ENCODE assay signal across 8 mouse cellular contexts in the genomic region with DNA sequence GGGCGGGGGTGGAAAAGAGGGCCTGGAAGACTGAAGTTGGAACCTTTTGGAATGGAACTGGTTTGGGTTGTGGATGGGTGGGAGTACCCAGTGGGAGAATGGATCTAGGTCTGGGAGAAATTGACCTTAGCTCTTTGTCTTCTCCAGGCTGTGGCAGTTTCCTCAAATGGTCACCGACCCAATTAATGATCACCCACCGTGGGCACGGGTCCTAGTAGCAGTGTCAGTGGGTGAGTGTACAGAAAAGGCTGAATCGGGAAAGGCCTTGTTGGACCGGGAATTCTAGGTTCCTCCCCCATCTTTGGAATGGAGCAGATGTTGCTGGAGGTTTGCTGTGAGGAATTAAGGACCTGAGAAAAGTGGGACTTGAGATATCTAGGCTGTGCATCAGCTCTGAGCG. TPM values are rescaled to one million over a fixed set of nuclear protein-coding genes. Genes with fewer than 3 reads are reported as not detected.
DNase-seq lines count a peak whose midpoint lies in the region; ATAC-seq and TF ChIP-seq lines count a peak whose summit lies in the region.

No protein-coding gene starts in this region.

- peak overlapping the region; percentile 63 for H3K4me3 ChIP-seq in heart, embryonic 16.5 days (ENCODE audit: low read length)
- H3K4me3 ChIP-seq in bone marrow, adult 2 months (replicated peaks; ENCODE audit: control insufficient read depth, low read depth, low read length), result peak overlapping the region; percentile 48
- H3K4me3 ChIP-seq in forebrain, postnatal 0 days (ENCODE audit: low read depth, low read length), result no peak overlapping the region
- H3K4me3 ChIP-seq in liver, embryonic 16.5 days (ENCODE audit: low read depth, low read length), result peak overlapping the region; percentile 56

- H3K36me3 ChIP-seq in heart, embryonic 16.5 days (ENCODE audit: control insufficient read depth, insufficient read depth), result peaks cover 16% of the 10 kb centered on the region
- H3K36me3 ChIP-seq in forebrain, postnatal 0 days (ENCODE audit: insufficient read depth), result peaks cover 10% of the 10 kb centered on the region
- peaks cover 27% of the 10 kb centered on the region for H3K36me3 ChIP-seq in liver, embryonic 16.5 days (ENCODE audit: control insufficient read depth, insufficient read depth)

- peaks cover 15% of the 10 kb centered on the region for H3K4me1 ChIP-seq in heart, embryonic 16.5 days (ENCODE audit: control insufficient read depth, insufficient read depth, low read length)
- no peaks in the 10 kb centered on the region; the same call in 1 of the 2 replicates for H3K4me1 ChIP-seq in bone marrow, adult 2 months (ENCODE audit: control insufficient read depth, insufficient read depth, low read length)
- no peaks in the 10 kb centered on the region for H3K4me1 ChIP-seq in forebrain, postnatal 0 days (ENCODE audit: insufficient read depth)
- peaks cover 41% of the 10 kb centered on the region for H3K4me1 ChIP-seq in liver, embryonic 16.5 days (ENCODE audit: control insufficient read depth, low read depth, low read length)

- H3K9me3 ChIP-seq in heart, embryonic 16.5 days (replicated peaks; ENCODE audit: control insufficient read depth, low read length), result 0 out of 2 replicates have a peak, but pooled peaks cover 3% of the 10 kb centered on the region
- H3K9me3 ChIP-seq in forebrain, postnatal 0 days (ENCODE audit: low read length), result no peaks in the 10 kb centered on the region
- peaks cover 3% of the 10 kb centered on the region; the same call in 1 of the 2 replicates for H3K9me3 ChIP-seq in liver, embryonic 16.5 days (replicated peaks; ENCODE audit: control insufficient read depth, low read length)

- H3K9ac ChIP-seq in heart, embryonic 16.5 days (ENCODE audit: low read length), result peak overlapping the region; percentile 84
- H3K9ac ChIP-seq in forebrain, postnatal 0 days, result no peak overlapping the region
- peak overlapping the region; percentile 56 for H3K9ac ChIP-seq in liver, embryonic 16.5 days (ENCODE audit: low read depth, low read length)

- H3K27me3 ChIP-seq in heart, embryonic 16.5 days (ENCODE audit: control insufficient read depth, insufficient read depth, low read length), result no peaks in the 10 kb centered on the region
- peaks cover 7% of the 10 kb centered on the region; the same call in 1 of the 2 replicates for H3K27me3 ChIP-seq in forebrain, postnatal 0 days (ENCODE audit: insufficient read depth, low read length)
- no peaks in the 10 kb centered on the region for H3K27me3 ChIP-seq in liver, embryonic 16.5 days (ENCODE audit: control insufficient read depth, insufficient read depth, low read depth, low read length)

- WGBS in heart, embryonic 16.5 days, result 59% methylated on average over 7 of the region's 7 CpGs
- 39% methylated on average over 7 of the region's 7 CpGs for WGBS in bone marrow, adult 2 months
- WGBS in forebrain, postnatal 0 days, result 68% methylated on average over 7 of the region's 7 CpGs
- WGBS in liver, embryonic 16.5 days (ENCODE audit: insufficient replicate concordance), result 52% methylated on average over 7 of the region's 7 CpGs

- DNase-seq in heart, postnatal 4 days, result no peak
- DNase-seq in forebrain, postnatal 0 days, result no peak
- DNase-seq in thymus, postnatal 25 days, result no peak
- DNase-seq in left cerebral cortex, postnatal 14 days (ENCODE audit: low spot score in 2 of 2), result no peak
- no peak for DNase-seq in spleen, postnatal 36 days (ENCODE audit: low spot score in 2 of 2)

- TF ChIP-seq CTCF in bone marrow, adult 2 months (IDR thresholded peaks at IDR 0.05; ENCODE audit: control insufficient read depth, insufficient read depth, low read length), result no peak
- TF ChIP-seq CTCF in forebrain, postnatal 0 days (IDR thresholded peaks at IDR 0.05; ENCODE audit: low read depth), result no peak

- no peak overlapping the region; the same call in 1 of the 2 replicates for H3K27ac ChIP-seq in heart, embryonic 16.5 days (ENCODE audit: low read length)
- H3K27ac ChIP-seq in bone marrow, adult 2 months (ENCODE audit: control insufficient read depth, insufficient read depth, low read depth, low read length, poor library complexity), result no peak overlapping the region
- H3K27ac ChIP-seq in forebrain, postnatal 0 days (ENCODE audit: low read depth, low read length), result no peak overlapping the region
- peak overlapping the region; percentile 54; the same call in 1 of the 2 replicates for H3K27ac ChIP-seq in liver, embryonic 16.5 days (ENCODE audit: low read length)

- no peak for TF ChIP-seq POLR2A in bone marrow, adult 2 months (IDR thresholded peaks at IDR 0.05; ENCODE audit: borderline replicate concordance, control insufficient read depth, low read depth, low read length)

- peak overlapping the region; percentile 94 for H3K4me2 ChIP-seq in heart, embryonic 16.5 days (ENCODE audit: low read depth, low read length)
- peak overlapping the region; percentile 34; the same call in 1 of the 2 replicates for H3K4me2 ChIP-seq in forebrain, postnatal 0 days (ENCODE audit: low read depth)
- H3K4me2 ChIP-seq in liver, embryonic 16.5 days (ENCODE audit: low read depth, low read length), result peak overlapping the region; percentile 69

- no peak for ATAC-seq in heart, embryonic 16.5 days (replicated peaks; ENCODE audit: extremely low read depth, insufficient read depth, low FRiP score)
- no peak for ATAC-seq in forebrain, postnatal 0 days
- no peak for ATAC-seq in liver, embryonic 16.5 days (ENCODE audit: low read depth)

- intact Hi-C loops in left cerebral cortex, postnatal 14 days (cut with DNase I), result no loop called here

RNA-seq across cellular contexts. Expression of a gene that starts 6.9 kb away (rescaled TPM):
- 11.2 and 12.1 TPM in 2 replicates for polyA plus RNA-seq in heart, embryonic 16.5 days (2015; fragmentation: Nextera tagmentation; extraction: Ambion mirVana)
- total RNA-seq in heart, postnatal 4 days (2021), result 1 to 10 TPM; 6.1 to 6.7 TPM
- polyA plus RNA-seq in bone marrow, adult 2 months (2011; ENCODE audit: insufficient read depth, insufficient read length, low replicate concordance, missing spikeins), result 1.2 and 5.0 TPM in 2 replicates
- total RNA-seq in forebrain, postnatal 0 days (2014; rRNA removed), result 0.31 and 1.4 TPM in 2 replicates
- 0.79 and 1.2 TPM in 2 replicates for polyA plus RNA-seq in forebrain, postnatal 0 days (2015; fragmentation: Nextera tagmentation; extraction: Ambion mirVana)
- 19.6 and 20.4 TPM in 2 replicates for polyA plus RNA-seq in liver, embryonic 16.5 days (2015; fragmentation: Nextera tagmentation; extraction: Ambion mirVana)
- under 1 TPM; 0.33 to 0.95 TPM for total RNA-seq in left cerebral cortex, postnatal 14 days (2021)

RNA-seq across cellular contexts. Expression of a gene that starts 13.9 kb away (rescaled TPM):
- polyA plus RNA-seq in heart, embryonic 16.5 days (2015; fragmentation: Nextera tagmentation; extraction: Ambion mirVana), result 3.5 and 4.5 TPM in 2 replicates
- total RNA-seq in heart, postnatal 4 days (2021), result 1 to 10 TPM; 5.2 to 6.0 TPM
- 21.0 and 33.5 TPM in 2 replicates for polyA plus RNA-seq in bone marrow, adult 2 months (2011; ENCODE audit: insufficient read depth, insufficient read length, low replicate concordance, missing spikeins)
- total RNA-seq in forebrain, postnatal 0 days (2014; rRNA removed), result 15.8 and 15.9 TPM in 2 replicates
- polyA plus RNA-seq in forebrain, postnatal 0 days (2015; fragmentation: Nextera tagmentation; extraction: Ambion mirVana), result 4.2 and 4.9 TPM in 2 replicates
- 22.6 and 24.9 TPM in 2 replicates for polyA plus RNA-seq in liver, embryonic 16.5 days (2015; fragmentation: Nextera tagmentation; extraction: Ambion mirVana)
- total RNA-seq in left cerebral cortex, postnatal 14 days (2021), result 10 to 100 TPM; 20.0 to 20.7 TPM

RNA-seq across cellular contexts. Expression of a gene that starts 18.2 kb away (rescaled TPM):
- 31.4 and 34.1 TPM in 2 replicates for polyA plus RNA-seq in heart, embryonic 16.5 days (2015; fragmentation: Nextera tagmentation; extraction: Ambion mirVana)
- total RNA-seq in heart, postnatal 4 days (2021), result 100 to 1,000 TPM; 113 to 115 TPM
- 18.5 and 35.4 TPM in 2 replicates for polyA plus RNA-seq in bone marrow, adult 2 months (2011; ENCODE audit: insufficient read depth, insufficient read length, low replicate concordance, missing spikeins)
- 89.0 and 120 TPM in 2 replicates for total RNA-seq in forebrain, postnatal 0 days (2014; rRNA removed)
- 25.6 and 27.9 TPM in 2 replicates for polyA plus RNA-seq in forebrain, postnatal 0 days (2015; fragmentation: Nextera tagmentation; extraction: Ambion mirVana)
- 24.1 and 25.3 TPM in 2 replicates for polyA plus RNA-seq in liver, embryonic 16.5 days (2015; fragmentation: Nextera tagmentation; extraction: Ambion mirVana)
- total RNA-seq in left cerebral cortex, postnatal 14 days (2021), result 100 to 1,000 TPM; 115 to 116 TPM

RNA-seq across cellular contexts. Expression of a gene that starts 29.0 kb away (rescaled TPM):
- polyA plus RNA-seq in heart, embryonic 16.5 days (2015; fragmentation: Nextera tagmentation; extraction: Ambion mirVana), result 0.39 and 0.75 TPM in 2 replicates
- under 1 TPM in 1 of 2 experiments, not detected in 1; 0.11 TPM for total RNA-seq in heart, postnatal 4 days (2021)
- polyA plus RNA-seq in bone marrow, adult 2 months (2011; ENCODE audit: insufficient read depth, insufficient read length, low replicate concordance, missing spikeins), result 0.70 and 2.2 TPM in 2 replicates
- total RNA-seq in forebrain, postnatal 0 days (2014; rRNA removed), result 0.24 TPM in 1 of 2 replicates, not detected in the other
- polyA plus RNA-seq in forebrain, postnatal 0 days (2015; fragmentation: Nextera tagmentation; extraction: Ambion mirVana), result not detected in 2 replicates
- polyA plus RNA-seq in liver, embryonic 16.5 days (2015; fragmentation: Nextera tagmentation; extraction: Ambion mirVana), result 753 and 817 TPM in 2 replicates
- total RNA-seq in left cerebral cortex, postnatal 14 days (2021), result not detected

RNA-seq across cellular contexts. Expression of a gene that starts 41.5 kb away (rescaled TPM):
- 11.0 and 13.3 TPM in 2 replicates for polyA plus RNA-seq in heart, embryonic 16.5 days (2015; fragmentation: Nextera tagmentation; extraction: Ambion mirVana)
- 10 to 100 TPM; 24.5 to 24.7 TPM for total RNA-seq in heart, postnatal 4 days (2021)
- 1.3 and 3.2 TPM in 2 replicates for polyA plus RNA-seq in bone marrow, adult 2 months (2011; ENCODE audit: insufficient read depth, insufficient read length, low replicate concordance, missing spikeins)
- 0.67 and 1.6 TPM in 2 replicates for total RNA-seq in forebrain, postnatal 0 days (2014; rRNA removed)
- polyA plus RNA-seq in forebrain, postnatal 0 days (2015; fragmentation: Nextera tagmentation; extraction: Ambion mirVana), result 2.9 and 4.9 TPM in 2 replicates
- polyA plus RNA-seq in liver, embryonic 16.5 days (2015; fragmentation: Nextera tagmentation; extraction: Ambion mirVana), result 3.8 and 4.7 TPM in 2 replicates
- total RNA-seq in left cerebral cortex, postnatal 14 days (2021), result 1 to 10 TPM; 2.0 to 2.5 TPM

Comparison
In these comparisons a context has a peak if more than half of its experiments do, and no peak if none do; other contexts are left out.
1. H3K4me2 ChIP-seq: peak in every context shown above with its lines; median percentile 94 in heart, embryonic 16.5 days; 69 in liver, embryonic 16.5 days; 34 in forebrain, postnatal 0 days.